Mouse (Mus musculus): Measurements from ENCODE around the gene Tcf3. TPM values are rescaled to one million over a fixed set of nuclear protein-coding genes. Genes with fewer than 3 reads are reported as not detected.

Tcf3 gene
- polyA plus RNA-seq, 1 experiment from 2014 or later: 183 TPM

GRCm38 (mm10) chr10:80382641-80383365 lies 50.6 kb downstream of the Tcf3 start:
- WGBS: 83% methylated on average over 7 of the region's 7 CpGs
- H3K9me3 ChIP-seq: no peaks in the 10 kb centered on the region
- H3K4me1 ChIP-seq: peaks cover 28% of the 10 kb centered on the region
- no peak overlapping the region for H3K27ac ChIP-seq
- no peaks in the 10 kb centered on the region for H3K27me3 ChIP-seq
- no peak for ATAC-seq (ENCODE audit: insufficient number of reproducible peaks, insufficient read depth, low FRiP score, low TSS enrichment, low read depth)
- H3K9ac ChIP-seq: peak overlapping the region; percentile 55; the same call in 1 of the 2 replicates
- no peak overlapping the region for H3K4me3 ChIP-seq
- 0 out of 2 replicates have a peak overlapping the region, but pooled peaks have one; percentile 92 for H3K4me2 ChIP-seq
- H3K36me3 ChIP-seq: peaks cover 57% of the 10 kb centered on the region

DNA sequence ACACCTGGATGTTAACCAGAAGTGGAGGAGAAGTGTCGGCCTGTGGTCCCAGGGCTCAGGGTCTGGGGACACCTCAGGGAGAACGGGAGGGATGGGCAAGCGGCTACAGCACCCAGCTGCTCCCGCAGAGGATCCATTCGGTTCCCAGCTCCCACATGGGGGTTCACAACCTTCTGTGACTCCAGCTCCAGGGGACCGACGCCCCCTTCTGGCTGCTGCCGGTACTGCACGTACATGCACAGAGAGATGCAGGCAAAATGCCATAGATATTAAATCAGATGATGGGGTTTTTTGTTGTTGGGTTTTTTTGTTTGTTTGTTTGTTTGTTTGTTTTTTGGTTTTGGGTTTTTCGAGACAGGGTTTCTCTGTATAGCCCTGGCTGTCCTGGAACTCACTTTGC lies 55.7 kb downstream of the Tcf3 start:
- Histone ChIP-seq H3K36me3 (peaks cover 32% of the 10 kb centered on the region), H3K27ac (no peak overlapping the region), H3K9ac (no peak overlapping the region), H3K4me3 (no peak overlapping the region), H3K4me1 (peaks cover under 1% of the 10 kb centered on the region; the same call in 1 of the 2 replicates), H3K9me3 (no peaks in the 10 kb centered on the region), H3K4me2 (no peak overlapping the region), H3K27me3 (no peaks in the 10 kb centered on the region)
- no peak for ATAC-seq (ENCODE audit: insufficient number of reproducible peaks, insufficient read depth, low FRiP score, low TSS enrichment, low read depth)
- 51% methylated on average over 10 of the region's 10 CpGs for WGBS

DNA sequence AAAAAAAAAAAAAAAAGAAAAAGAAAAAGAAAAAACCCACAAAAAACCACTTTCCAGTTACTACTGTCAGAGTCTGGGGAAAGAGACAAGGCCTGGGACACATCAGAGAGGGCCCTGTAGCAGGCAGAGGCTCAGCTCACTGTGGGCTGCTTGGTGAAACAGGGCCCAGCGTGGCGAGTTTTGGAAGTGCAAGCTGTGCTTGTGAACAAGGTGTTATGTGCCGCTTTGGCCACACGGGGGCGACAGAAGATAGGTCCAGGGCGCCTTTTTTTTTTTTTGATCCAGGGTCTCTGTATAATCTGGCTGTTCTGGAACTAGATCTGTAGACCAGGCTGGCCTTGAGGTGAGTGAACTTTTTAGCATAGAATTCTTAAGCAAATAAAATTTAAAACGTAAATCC lies 57.3 kb downstream of the Tcf3 start:
- ATAC-seq (ENCODE audit: insufficient number of reproducible peaks, insufficient read depth, low FRiP score, low TSS enrichment, low read depth): no peak
- Histone ChIP-seq H3K9ac (no peak overlapping the region), H3K27ac (no peak overlapping the region), H3K27me3 (no peaks in the 10 kb centered on the region), H3K4me3 (no peak overlapping the region), H3K9me3 (no peaks in the 10 kb centered on the region), H3K36me3 (peaks cover 17% of the 10 kb centered on the region), H3K4me1 (peaks cover 12% of the 10 kb centered on the region), H3K4me2 (no peak overlapping the region)
- WGBS: 2% methylated on average over 7 of the region's 7 CpGs

DNA sequence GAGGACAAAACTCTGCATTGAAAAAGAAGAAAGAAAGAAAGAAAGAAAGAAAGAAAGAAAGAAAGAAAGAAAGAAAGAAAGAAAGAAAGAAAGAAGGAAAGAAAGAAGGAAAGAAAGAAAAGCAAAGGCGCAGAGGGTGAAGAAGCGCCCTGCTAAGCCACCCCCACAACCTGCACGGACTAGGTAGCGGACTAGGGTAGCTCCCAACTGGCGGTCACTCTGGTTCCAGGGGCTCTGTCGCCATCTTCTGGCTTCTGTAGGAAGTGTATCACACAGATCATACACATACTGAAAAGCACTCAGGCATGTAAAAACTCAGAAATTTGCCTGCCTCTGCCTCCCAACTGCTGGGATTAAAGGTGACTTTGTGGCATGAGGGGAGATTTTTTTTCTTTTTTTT lies 59.4 kb downstream of the Tcf3 start:
- peaks cover 12% of the 10 kb centered on the region for H3K4me1 ChIP-seq
- H3K9me3 ChIP-seq: no peaks in the 10 kb centered on the region
- no peak overlapping the region for H3K4me2 ChIP-seq
- no peak overlapping the region for H3K9ac ChIP-seq
- no peak overlapping the region for H3K27ac ChIP-seq
- ATAC-seq (ENCODE audit: insufficient number of reproducible peaks, insufficient read depth, low FRiP score, low TSS enrichment, low read depth): no peak
- H3K4me3 ChIP-seq: no peak overlapping the region
- no peaks in the 10 kb centered on the region for H3K36me3 ChIP-seq
- H3K27me3 ChIP-seq: no peaks in the 10 kb centered on the region
- 23% methylated on average over 6 of the region's 6 CpGs for WGBS

- no peak overlapping the region for H3K9ac ChIP-seq
- peaks cover 12% of the 10 kb centered on the region for H3K4me1 ChIP-seq
- ATAC-seq (ENCODE audit: insufficient number of reproducible peaks, insufficient read depth, low FRiP score, low TSS enrichment, low read depth): no peak
- H3K9me3 ChIP-seq: peaks cover 4% of the 10 kb centered on the region; the same call in 1 of the 2 replicates
- WGBS: 76% methylated on average over 6 of the region's 6 CpGs
- H3K27me3 ChIP-seq: no peaks in the 10 kb centered on the region; the same call in 1 of the 2 replicates
- H3K27ac ChIP-seq: no peak overlapping the region
- no peak overlapping the region for H3K4me2 ChIP-seq
- no peak overlapping the region for H3K4me3 ChIP-seq
- H3K36me3 ChIP-seq: no peaks in the 10 kb centered on the region
Measured at GRCm38 (mm10) chr10:80372706-80373105, 60.7 kb downstream of the Tcf3 start.

- 52% methylated on average over 9 of the region's 9 CpGs for WGBS
- H3K9ac ChIP-seq: peak overlapping the region; percentile 49; the same call in 1 of the 2 replicates
Measured at GRCm38 (mm10) chr10:80371983-80372382, 61.5 kb downstream of the Tcf3 start.

GRCm38 (mm10) chr10:80371411-80371966 lies 62.0 kb downstream of the Tcf3 start:
- Histone ChIP-seq H3K27me3 (no peaks in the 10 kb centered on the region; the same call in 1 of the 2 replicates), H3K9me3 (peaks cover 4% of the 10 kb centered on the region; the same call in 1 of the 2 replicates), H3K9ac (peak overlapping the region; percentile 49; the same call in 1 of the 2 replicates), H3K27ac (peak overlapping the region; percentile 79), H3K4me1 (peaks cover 12% of the 10 kb centered on the region), H3K4me3 (peak overlapping the region; percentile 32), H3K36me3 (no peaks in the 10 kb centered on the region), H3K4me2 (peak overlapping the region; percentile 34)
- ATAC-seq (ENCODE audit: insufficient number of reproducible peaks, insufficient read depth, low FRiP score, low TSS enrichment, low read depth): peak; percentile 81
- WGBS: 4% methylated on average over 12 of the region's 12 CpGs

More at GRCm38 (mm10) chr10:80371983-80372382, 61.5 kb downstream of the Tcf3 start:
- H3K4me2 ChIP-seq: peak overlapping the region; percentile 34
- H3K4me3 ChIP-seq: peak overlapping the region; percentile 32; the same call in 1 of the 2 replicates
- H3K27ac ChIP-seq: peak overlapping the region; percentile 79
- H3K36me3 ChIP-seq: no peaks in the 10 kb centered on the region
- no peaks in the 10 kb centered on the region; the same call in 1 of the 2 replicates for H3K27me3 ChIP-seq
- peaks cover 12% of the 10 kb centered on the region for H3K4me1 ChIP-seq
- ATAC-seq (ENCODE audit: insufficient number of reproducible peaks, insufficient read depth, low FRiP score, low TSS enrichment, low read depth): no peak
- peaks cover 4% of the 10 kb centered on the region; the same call in 1 of the 2 replicates for H3K9me3 ChIP-seq

DNA sequence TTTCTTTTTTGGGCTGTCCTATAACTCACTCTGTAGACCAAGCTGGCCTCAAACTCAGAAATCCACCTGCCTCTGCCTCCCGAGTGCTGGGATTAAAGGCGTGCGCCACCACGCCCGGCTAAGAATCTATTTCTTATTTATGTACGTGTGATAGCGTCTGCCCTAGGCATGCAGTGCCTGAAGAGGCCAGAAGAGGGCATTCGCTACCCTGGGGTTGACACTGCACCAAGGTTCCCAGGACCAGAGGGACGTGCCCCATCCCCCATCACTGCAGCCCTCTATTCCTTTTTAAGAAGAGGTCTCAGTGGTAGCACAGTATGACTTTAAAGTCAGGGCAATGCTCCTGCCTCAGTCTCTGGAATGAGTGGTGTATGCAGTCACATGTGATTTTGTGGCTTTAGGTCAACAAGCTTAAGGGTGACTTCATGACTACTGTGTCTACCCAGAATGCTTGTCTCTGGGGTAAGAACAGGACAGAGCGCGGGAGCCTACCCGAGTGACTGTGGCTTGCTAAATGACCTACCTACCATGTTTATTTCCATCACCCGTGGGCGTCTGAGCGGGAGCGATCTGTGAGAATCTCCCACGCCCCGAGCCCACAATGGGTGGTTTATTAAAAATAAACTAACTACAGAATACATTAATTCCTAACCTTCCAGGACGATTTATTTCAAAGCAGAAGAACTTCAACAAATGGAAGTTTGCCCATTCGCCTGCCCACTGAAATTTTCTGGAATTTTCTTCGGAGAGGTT lies 63.3 kb downstream of the Tcf3 start:
- Histone ChIP-seq H3K4me3 (no peak overlapping the region), H3K36me3 (no peaks in the 10 kb centered on the region), H3K27me3 (peaks cover 7% of the 10 kb centered on the region; the same call in 1 of the 2 replicates), H3K4me2 (no peak overlapping the region), H3K27ac (no peak overlapping the region), H3K4me1 (peaks cover 12% of the 10 kb centered on the region), H3K9ac (no peak overlapping the region), H3K9me3 (peaks cover 4% of the 10 kb centered on the region; the same call in 1 of the 2 replicates)
- WGBS: 81% methylated on average over 21 of the region's 21 CpGs
- no peak for ATAC-seq (ENCODE audit: insufficient number of reproducible peaks, insufficient read depth, low FRiP score, low TSS enrichment, low read depth)

DNA sequence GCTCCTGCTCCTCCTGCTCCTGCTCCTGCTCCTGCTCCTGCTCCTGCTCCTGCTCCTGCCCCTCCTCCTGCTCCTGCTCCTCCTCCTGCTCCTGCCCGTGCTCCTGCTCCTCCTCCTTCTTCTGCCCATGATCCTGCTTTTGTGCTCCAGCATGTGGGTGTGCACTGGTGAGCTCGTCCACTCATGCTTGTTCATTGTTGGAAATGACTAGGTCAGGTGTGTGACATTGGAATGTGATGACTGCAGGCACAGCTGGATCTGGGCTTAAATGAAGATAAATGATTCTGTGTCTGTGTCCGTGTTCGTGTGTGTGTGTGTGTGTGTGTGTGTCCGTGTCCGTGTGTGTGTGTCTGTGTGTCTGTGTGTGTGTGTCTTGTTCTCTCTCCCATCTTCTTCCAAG lies 65.1 kb downstream of the Tcf3 start:
- Histone ChIP-seq H3K4me1 (peaks cover 12% of the 10 kb centered on the region), H3K9me3 (peaks cover 4% of the 10 kb centered on the region; the same call in 1 of the 2 replicates), H3K36me3 (no peaks in the 10 kb centered on the region), H3K27ac (no peak overlapping the region), H3K4me3 (no peak overlapping the region), H3K9ac (no peak overlapping the region), H3K27me3 (peaks cover 23% of the 10 kb centered on the region), H3K4me2 (no peak overlapping the region)
- no peak for ATAC-seq (ENCODE audit: insufficient number of reproducible peaks, insufficient read depth, low FRiP score, low TSS enrichment, low read depth)
- WGBS: 85% methylated on average over 6 of the region's 6 CpGs

DNA sequence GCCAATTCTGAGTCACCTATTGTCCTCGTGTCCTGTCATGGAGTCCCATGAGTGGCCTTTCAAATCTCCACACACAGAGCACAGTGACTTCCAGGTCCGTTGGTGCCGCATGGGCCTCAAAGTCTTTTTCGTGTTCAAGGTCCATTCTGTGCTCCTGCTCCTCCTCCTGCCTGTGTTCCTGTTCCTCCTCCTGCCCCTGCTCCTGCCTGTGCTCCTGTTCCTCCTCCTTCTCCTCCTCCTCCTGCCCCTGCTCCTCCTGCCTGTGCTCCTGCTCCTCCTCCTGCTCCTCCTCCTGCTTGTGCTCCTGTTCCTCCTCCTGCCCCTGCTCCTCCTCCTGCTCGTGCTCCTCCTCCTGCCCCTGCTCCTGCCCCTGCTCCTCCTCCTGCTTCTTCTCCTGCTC lies 65.5 kb downstream of the Tcf3 start:
- ATAC-seq (ENCODE audit: insufficient number of reproducible peaks, insufficient read depth, low FRiP score, low TSS enrichment, low read depth): no peak
- 65% methylated on average over 5 of the region's 5 CpGs for WGBS
- Histone ChIP-seq H3K4me1 (peaks cover 12% of the 10 kb centered on the region), H3K9me3 (peaks cover 4% of the 10 kb centered on the region; the same call in 1 of the 2 replicates), H3K36me3 (no peaks in the 10 kb centered on the region), H3K9ac (no peak overlapping the region), H3K27me3 (peaks cover 24% of the 10 kb centered on the region), H3K4me3 (no peak overlapping the region), H3K4me2 (no peak overlapping the region), H3K27ac (no peak overlapping the region)

GRCm38 (mm10) chr10:80365736-80366135 lies 67.7 kb downstream of the Tcf3 start:
- Histone ChIP-seq H3K27ac (no peak overlapping the region), H3K9me3 (peaks cover 4% of the 10 kb centered on the region; the same call in 1 of the 2 replicates), H3K27me3 (peaks cover 34% of the 10 kb centered on the region), H3K4me3 (no peak overlapping the region), H3K4me1 (no peaks in the 10 kb centered on the region), H3K4me2 (no peak overlapping the region), H3K36me3 (no peaks in the 10 kb centered on the region), H3K9ac (no peak overlapping the region)
- WGBS: 55% methylated on average over 6 of the region's 6 CpGs
- no peak for ATAC-seq (ENCODE audit: insufficient number of reproducible peaks, insufficient read depth, low FRiP score, low TSS enrichment, low read depth)

All from embryonic facial prominence, embryonic 13.5 days (tissue).